ENCODE assay signal across 8 mouse cellular contexts in the genomic region with DNA sequence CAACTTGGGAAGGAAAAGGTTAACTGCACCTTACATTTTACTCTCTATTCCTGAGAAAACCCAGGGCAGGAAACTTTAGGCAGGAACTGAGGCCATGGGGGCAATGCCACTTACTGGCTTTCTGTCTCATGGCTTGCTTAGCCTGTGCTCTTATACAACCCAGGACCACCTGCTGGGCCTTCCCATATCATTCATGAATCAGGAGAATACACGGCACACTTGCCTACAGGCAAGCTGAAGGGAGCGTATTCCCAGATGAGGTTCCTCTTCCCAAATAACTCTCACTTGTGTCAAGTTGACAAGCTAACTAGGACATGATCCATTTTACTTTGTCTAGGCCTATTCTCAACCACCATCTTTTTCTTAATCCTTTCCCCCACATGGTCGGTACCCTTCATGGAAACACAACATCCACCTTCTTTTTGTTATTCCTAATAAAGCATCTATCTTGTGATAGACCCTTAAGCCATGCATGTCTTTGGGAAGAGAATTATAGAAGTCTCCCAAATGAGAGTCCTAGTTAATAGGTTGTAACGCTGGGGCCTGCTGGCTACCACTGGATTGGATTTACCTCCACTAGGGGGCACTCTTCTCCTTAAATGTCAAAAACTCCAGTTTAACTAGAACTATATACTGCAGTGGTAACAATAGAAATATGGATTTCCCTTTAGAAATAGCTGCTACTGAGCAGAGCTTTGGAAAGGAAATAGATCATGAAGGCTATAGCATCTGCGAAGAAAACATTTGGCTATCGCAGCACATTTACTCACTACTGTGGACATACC.
DNase-seq lines count a peak whose midpoint lies in the region; ATAC-seq and TF ChIP-seq lines count a peak whose summit lies in the region.

No protein-coding gene starts in this region.

- no peak overlapping the region for H3K4me2 ChIP-seq in kidney, embryonic 14.5 days (replicated peaks; ENCODE audit: low read depth, low read length)
- H3K4me2 ChIP-seq in lung, embryonic 15.5 days = no peak overlapping the region

- no peaks in the 10 kb centered on the region for H3K9me3 ChIP-seq in kidney, embryonic 14.5 days (ENCODE audit: control insufficient read depth, low read length)
- no peaks in the 10 kb centered on the region for H3K9me3 ChIP-seq in lung, embryonic 15.5 days

- no peak overlapping the region for H3K9ac ChIP-seq in kidney, embryonic 14.5 days (ENCODE audit: low read depth, low read length)
- H3K9ac ChIP-seq in lung, embryonic 15.5 days = no peak overlapping the region

- TF ChIP-seq CTCF in gastrocnemius, adult 2 months (IDR thresholded peaks at IDR 0.05) = peak; percentile 73

- ATAC-seq in kidney, embryonic 14.5 days (ENCODE audit: low FRiP score, low TSS enrichment) = 0 out of 2 replicates have a peak, but pooled peaks have one; percentile 49
- ATAC-seq in lung, embryonic 15.5 days (ENCODE audit: borderline replicate concordance, extremely low read depth, low FRiP score, low TSS enrichment) = 0 out of 2 replicates have a peak, but pooled peaks have one; percentile 31

- 65% methylated on average over 6 of the region's 6 CpGs for WGBS in kidney, embryonic 14.5 days
- 54% methylated on average over 6 of the region's 6 CpGs for WGBS in lung, embryonic 15.5 days

- H3K27me3 ChIP-seq in kidney, embryonic 14.5 days (ENCODE audit: control insufficient read depth, insufficient read depth, low read length) = no peaks in the 10 kb centered on the region
- H3K27me3 ChIP-seq in lung, embryonic 15.5 days = no peaks in the 10 kb centered on the region
- H3K27me3 ChIP-seq in splenic B cell, adult 2 months (ENCODE audit: control insufficient read depth, insufficient read depth, low read length, poor library complexity, severe bottlenecking) = no peaks in the 10 kb centered on the region; the same call in 1 of the 2 replicates

- no peak for DNase-seq in gastrocnemius, adult 2 months
- no peak for DNase-seq in gastrocnemius, adult 8-10 months (ENCODE audit: low spot score in 2 of 2)
- peak; percentile 86 for DNase-seq in CD4-positive, CD25-positive, alpha-beta regulatory T cell, adult 2 months (ENCODE audit: low read depth, low spot score)
- peak; percentile 19 for DNase-seq in c-Kit-positive CD71-positive TER-119-negative erythroid progenitor cells, embryonic 14.5 days (ENCODE audit: low read depth)
- peak; percentile 38 to 71 for DNase-seq in frontal cortex, postnatal 36 days (ENCODE audit: low spot score in 2 of 2)
- DNase-seq in splenic B cell, adult 2 months (ENCODE audit: low read depth, low spot score) = peak; percentile 84

- H3K4me1 ChIP-seq in kidney, embryonic 14.5 days (ENCODE audit: control insufficient read depth, insufficient read depth, low read length) = no peaks in the 10 kb centered on the region
- H3K4me1 ChIP-seq in lung, embryonic 15.5 days = 0 out of 2 replicates have a peak, but pooled peaks cover 3% of the 10 kb centered on the region

- no peak overlapping the region for H3K27ac ChIP-seq in gastrocnemius, adult 2 months
- H3K27ac ChIP-seq in kidney, embryonic 14.5 days (ENCODE audit: low read depth, low read length) = no peak overlapping the region
- no peak overlapping the region for H3K27ac ChIP-seq in lung, embryonic 15.5 days

- no peaks in the 10 kb centered on the region for H3K36me3 ChIP-seq in kidney, embryonic 14.5 days (ENCODE audit: control insufficient read depth, insufficient read depth, low read length)
- H3K36me3 ChIP-seq in lung, embryonic 15.5 days = no peaks in the 10 kb centered on the region
- no peaks in the 10 kb centered on the region for H3K36me3 ChIP-seq in splenic B cell, adult 2 months (ENCODE audit: control insufficient read depth, insufficient read depth, low read length, poor library complexity, severe bottlenecking)

- H3K4me3 ChIP-seq in gastrocnemius, adult 2 months = no peak overlapping the region
- no peak overlapping the region for H3K4me3 ChIP-seq in kidney, embryonic 14.5 days (ENCODE audit: low read length)
- H3K4me3 ChIP-seq in lung, embryonic 15.5 days = no peak overlapping the region

- intact Hi-C loops in gastrocnemius, adult 2 months (cut with DNase I) = loop anchor here (5.0 kb wide), 1 partner anchor 333 kb away; no protein-coding TSS in a partner anchor

Comparison
In these comparisons a context has a peak if more than half of its experiments do, and no peak if none do; other contexts are left out.
1. DNase-seq: peak in CD4-positive, CD25-positive, alpha-beta regulatory T cell, adult 2 months (single experiment), c-Kit-positive CD71-positive TER-119-negative erythroid progenitor cells, embryonic 14.5 days (single experiment), frontal cortex, postnatal 36 days (2 of 2) and splenic B cell, adult 2 months (single experiment); none in gastrocnemius, adult 2 months (single experiment) and gastrocnemius, adult 8-10 months (0 of 2).